Mouse (Mus musculus): ENCODE results near the gene Mei1. TPM values are rescaled to one million over a fixed set of nuclear protein-coding genes. Genes with fewer than 3 reads are reported as not detected.
A peak's percentile ranks its signal among the peaks of the same experiment; 100 is the strongest.

Gene Mei1
- polyA plus RNA-seq, 1 experiment from 2014 or later, result 0.07 TPM

DNA sequence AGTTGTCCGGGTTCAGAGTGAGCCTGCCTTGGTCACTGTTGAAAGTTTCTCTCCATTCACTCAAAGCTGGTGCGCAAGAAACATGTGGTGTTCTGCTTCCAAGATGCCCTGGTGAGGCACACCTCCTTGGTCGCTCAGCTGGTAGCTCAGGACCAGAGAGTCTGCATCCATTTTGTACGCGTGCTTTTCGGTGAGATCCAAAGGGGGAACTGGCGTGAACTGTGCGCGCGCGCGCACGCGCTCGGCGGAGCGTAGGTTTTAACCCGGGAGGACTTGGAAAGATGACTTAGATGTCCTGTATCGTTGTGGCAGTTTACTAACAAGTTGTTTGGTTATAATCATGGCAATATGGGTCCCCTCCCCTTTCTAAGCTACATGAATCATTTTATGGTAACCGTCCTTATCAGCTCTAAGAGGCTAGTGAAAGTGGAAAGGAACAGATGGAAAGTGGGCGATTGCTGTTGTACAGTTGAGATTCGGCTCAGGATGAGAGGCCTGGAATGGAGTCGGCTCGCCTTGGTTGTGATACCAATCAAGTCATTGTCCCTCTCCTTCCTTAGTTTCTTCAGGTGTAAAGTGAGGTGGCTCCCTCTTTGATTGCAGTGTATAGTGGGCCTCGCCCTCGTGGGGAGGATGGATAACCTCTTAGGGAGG, 2.1 kb downstream of the Mei1 start:
- Histone ChIP-seq H3K9me3 (ENCODE audit: control insufficient read depth, low read length) (no peaks in the 10 kb centered on the region), H3K4me2 (ENCODE audit: low read length) (no peak overlapping the region), H3K27ac (replicated peaks; ENCODE audit: low read depth, low read length) (no peak overlapping the region), H3K9ac (replicated peaks; ENCODE audit: low read length) (no peak overlapping the region), H3K4me1 (ENCODE audit: control insufficient read depth, insufficient read depth, low read length) (no peaks in the 10 kb centered on the region), H3K27me3 (ENCODE audit: control insufficient read depth, insufficient read depth, low read length) (peaks cover 24% of the 10 kb centered on the region), H3K36me3 (ENCODE audit: control insufficient read depth, insufficient read depth, low read length) (no peaks in the 10 kb centered on the region), H3K4me3 (replicated peaks; ENCODE audit: low read depth, low read length) (no peak overlapping the region)
- 92% methylated on average over 26 of the region's 26 CpGs for WGBS
- no peak for DNase-seq
- ATAC-seq (ENCODE audit: low FRiP score, low TSS enrichment), result no peak

DNA sequence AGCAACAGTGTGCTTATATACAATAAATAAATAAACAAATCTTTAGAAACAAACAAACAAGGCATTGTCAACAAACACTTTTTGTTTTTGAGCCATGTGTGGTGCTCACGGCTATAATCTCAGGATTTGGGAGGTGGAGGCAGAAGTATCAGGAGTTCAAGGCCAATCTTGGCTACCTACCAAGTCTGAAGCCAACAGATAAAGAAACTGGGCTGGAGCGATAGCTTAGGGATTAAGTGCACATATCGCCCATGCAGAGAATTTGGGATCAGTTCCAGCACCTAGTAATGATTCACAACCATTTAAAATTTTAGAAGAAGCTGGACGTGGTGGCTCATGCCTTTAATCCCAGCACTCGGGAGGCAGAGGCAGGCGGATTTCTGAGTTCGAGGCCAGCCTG, 3.7 kb downstream of the Mei1 start:
- DNase-seq (no peak), ATAC-seq (ENCODE audit: low FRiP score, low TSS enrichment) (no peak)
- Histone ChIP-seq H3K27ac (replicated peaks; ENCODE audit: low read depth, low read length) (no peak overlapping the region), H3K27me3 (ENCODE audit: control insufficient read depth, insufficient read depth, low read length) (peaks cover 24% of the 10 kb centered on the region), H3K36me3 (ENCODE audit: control insufficient read depth, insufficient read depth, low read length) (no peaks in the 10 kb centered on the region), H3K9ac (replicated peaks; ENCODE audit: low read length) (no peak overlapping the region), H3K4me1 (ENCODE audit: control insufficient read depth, insufficient read depth, low read length) (no peaks in the 10 kb centered on the region), H3K4me2 (ENCODE audit: low read length) (no peak overlapping the region), H3K4me3 (replicated peaks; ENCODE audit: low read depth, low read length) (no peak overlapping the region), H3K9me3 (ENCODE audit: control insufficient read depth, low read length) (no peaks in the 10 kb centered on the region)
- 88% methylated on average over 7 of the region's 7 CpGs for WGBS

DNA sequence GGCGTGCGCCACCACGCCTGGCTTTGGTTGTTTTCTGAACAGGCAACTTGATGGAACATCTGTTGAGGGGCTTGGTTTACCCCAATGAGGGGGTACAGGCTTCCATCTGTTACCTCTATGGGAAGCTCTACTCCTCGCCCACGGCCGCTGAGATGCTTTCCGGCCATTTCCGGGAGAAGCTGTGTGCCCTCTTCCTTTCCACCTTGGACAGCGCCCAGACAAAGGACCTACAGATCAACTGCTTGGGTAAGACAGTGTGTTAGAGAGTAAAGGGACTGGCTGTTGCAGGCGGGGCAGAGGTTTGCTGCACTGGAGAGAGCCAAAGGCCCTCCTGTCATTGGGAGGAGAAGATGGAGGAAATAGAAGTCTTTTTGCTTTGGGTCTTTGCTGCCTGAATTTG, 10.1 kb downstream of the Mei1 start:
- no peak overlapping the region for H3K4me3 ChIP-seq (replicated peaks; ENCODE audit: low read depth, low read length)
- no peaks in the 10 kb centered on the region for H3K4me1 ChIP-seq (ENCODE audit: control insufficient read depth, insufficient read depth, low read length)
- no peaks in the 10 kb centered on the region for H3K27me3 ChIP-seq (ENCODE audit: control insufficient read depth, insufficient read depth, low read length)
- 68% methylated on average over 10 of the region's 10 CpGs for WGBS
- DNase-seq (no peak), ATAC-seq (ENCODE audit: low FRiP score, low TSS enrichment) (no peak)
- H3K4me2 ChIP-seq (ENCODE audit: low read length), result no peak overlapping the region
- H3K9me3 ChIP-seq (ENCODE audit: control insufficient read depth, low read length), result no peaks in the 10 kb centered on the region
- H3K9ac ChIP-seq (replicated peaks; ENCODE audit: low read length), result no peak overlapping the region
- H3K36me3 ChIP-seq (ENCODE audit: control insufficient read depth, insufficient read depth, low read length), result no peaks in the 10 kb centered on the region
- H3K27ac ChIP-seq (replicated peaks; ENCODE audit: low read depth, low read length), result no peak overlapping the region

DNA sequence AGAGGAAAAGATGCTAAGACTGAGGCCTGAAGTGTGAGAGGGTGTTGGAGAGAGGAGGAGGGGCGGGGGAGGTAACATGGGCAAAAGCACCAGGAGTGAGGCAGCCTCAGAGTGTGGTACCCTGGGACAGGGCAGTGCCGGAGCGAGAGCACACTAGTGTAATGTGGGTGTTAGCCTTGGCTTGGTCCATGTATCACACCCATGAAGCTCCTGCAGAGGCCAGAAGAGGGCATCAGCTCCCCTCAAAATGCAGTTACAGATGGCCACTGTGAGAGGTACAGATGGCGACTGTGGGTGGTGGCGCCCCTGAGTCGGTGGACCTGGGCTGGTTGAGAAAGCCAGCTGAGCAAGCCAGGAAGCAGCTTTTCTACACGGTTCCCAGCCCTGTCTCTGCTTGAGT, 11.4 kb downstream of the Mei1 start:
- Histone ChIP-seq H3K36me3 (ENCODE audit: control insufficient read depth, insufficient read depth, low read length) (no peaks in the 10 kb centered on the region), H3K4me1 (ENCODE audit: control insufficient read depth, insufficient read depth, low read length) (no peaks in the 10 kb centered on the region), H3K27me3 (ENCODE audit: control insufficient read depth, insufficient read depth, low read length) (no peaks in the 10 kb centered on the region), H3K4me3 (replicated peaks; ENCODE audit: low read depth, low read length) (no peak overlapping the region), H3K4me2 (ENCODE audit: low read length) (no peak overlapping the region), H3K27ac (replicated peaks; ENCODE audit: low read depth, low read length) (no peak overlapping the region), H3K9ac (replicated peaks; ENCODE audit: low read length) (no peak overlapping the region), H3K9me3 (ENCODE audit: control insufficient read depth, low read length) (no peaks in the 10 kb centered on the region)
- ATAC-seq (ENCODE audit: low FRiP score, low TSS enrichment) (no peak), DNase-seq (peak; percentile 61)
- 26% methylated on average over 7 of the region's 7 CpGs for whole genome bisulfite sequencing

DNA sequence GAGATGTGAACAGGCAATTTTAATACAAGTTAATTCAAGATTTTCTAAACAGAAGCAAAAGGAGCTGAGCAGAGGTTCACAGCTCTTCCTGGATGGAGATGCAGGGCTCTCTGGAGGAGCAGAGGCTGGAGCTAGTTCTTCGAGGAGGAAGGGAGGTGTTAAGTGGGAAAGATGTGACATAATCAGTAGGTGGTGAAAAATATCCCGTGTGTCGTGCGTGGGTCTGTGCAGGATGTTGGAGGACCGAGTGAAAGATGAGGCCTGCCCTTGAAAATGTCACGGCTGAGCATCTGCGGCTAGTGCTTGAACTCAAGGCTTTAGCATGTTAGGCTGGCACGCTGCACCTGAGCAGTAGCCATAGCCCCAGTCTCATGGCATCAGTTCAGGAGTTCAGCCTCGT, 15.8 kb downstream of the Mei1 start:
- DNase-seq, result no peak
- Histone ChIP-seq H3K27me3 (ENCODE audit: control insufficient read depth, insufficient read depth, low read length) (no peaks in the 10 kb centered on the region), H3K9ac (replicated peaks; ENCODE audit: low read length) (no peak overlapping the region), H3K9me3 (ENCODE audit: control insufficient read depth, low read length) (no peaks in the 10 kb centered on the region), H3K36me3 (ENCODE audit: control insufficient read depth, insufficient read depth, low read length) (no peaks in the 10 kb centered on the region), H3K4me1 (ENCODE audit: control insufficient read depth, insufficient read depth, low read length) (no peaks in the 10 kb centered on the region), H3K4me2 (ENCODE audit: low read length) (no peak overlapping the region), H3K27ac (replicated peaks; ENCODE audit: low read depth, low read length) (no peak overlapping the region), H3K4me3 (replicated peaks; ENCODE audit: low read depth, low read length) (no peak overlapping the region)
- no peak for ATAC-seq (ENCODE audit: low FRiP score, low TSS enrichment)
- WGBS, result 88% methylated on average over 9 of the region's 9 CpGs

DNA sequence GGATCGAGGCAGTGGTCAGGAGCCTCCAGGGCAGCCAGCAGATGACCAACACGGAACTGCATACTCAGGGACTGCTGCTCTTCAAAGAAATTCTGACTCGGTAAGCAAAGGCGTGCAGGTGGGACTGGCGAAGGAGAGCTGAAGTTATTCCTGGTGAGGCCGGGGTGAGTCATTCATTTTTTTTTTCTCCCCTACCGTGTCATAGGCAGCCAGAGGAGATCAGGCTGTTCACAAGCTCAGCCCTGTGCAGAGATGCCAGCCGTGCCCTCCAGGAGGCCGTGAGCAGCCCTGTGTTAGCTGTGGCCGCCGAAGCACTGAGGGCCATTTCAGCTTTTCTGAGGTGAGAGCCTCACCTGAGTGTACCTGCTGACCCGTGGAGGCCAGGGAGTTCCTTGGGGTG, 16.3 kb downstream of the Mei1 start:
- Histone ChIP-seq H3K27me3 (ENCODE audit: control insufficient read depth, insufficient read depth, low read length) (no peaks in the 10 kb centered on the region), H3K36me3 (ENCODE audit: control insufficient read depth, insufficient read depth, low read length) (no peaks in the 10 kb centered on the region), H3K27ac (replicated peaks; ENCODE audit: low read depth, low read length) (no peak overlapping the region), H3K9ac (replicated peaks; ENCODE audit: low read length) (no peak overlapping the region), H3K4me2 (ENCODE audit: low read length) (no peak overlapping the region), H3K4me1 (ENCODE audit: control insufficient read depth, insufficient read depth, low read length) (no peaks in the 10 kb centered on the region), H3K4me3 (replicated peaks; ENCODE audit: low read depth, low read length) (no peak overlapping the region), H3K9me3 (ENCODE audit: control insufficient read depth, low read length) (no peaks in the 10 kb centered on the region)
- no peak for DNase-seq
- 89% methylated on average over 12 of the region's 12 CpGs for WGBS
- ATAC-seq (ENCODE audit: low FRiP score, low TSS enrichment), result no peak

DNA sequence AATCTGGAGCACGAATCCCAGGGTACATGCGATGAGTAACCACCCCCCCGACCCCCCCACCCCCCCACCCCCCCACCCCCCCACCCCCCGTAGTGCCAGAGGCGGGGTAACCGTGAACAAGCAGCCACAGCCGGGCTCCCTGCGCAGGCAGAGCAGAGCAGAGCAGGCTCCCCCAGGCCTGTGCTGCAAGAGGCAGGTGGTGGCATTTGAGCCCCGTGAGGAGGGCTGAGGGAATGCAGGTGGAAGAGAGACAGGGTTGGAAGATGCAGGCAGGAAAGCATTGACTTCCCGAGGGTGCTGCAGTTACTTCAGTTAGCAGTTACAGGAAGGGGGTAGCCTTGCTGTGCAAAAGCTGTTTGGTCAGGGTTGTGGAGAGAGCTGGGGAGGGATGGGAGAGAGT, 17.5 kb downstream of the Mei1 start:
- H3K4me2 ChIP-seq (ENCODE audit: low read length), result no peak overlapping the region
- H3K9me3 ChIP-seq (ENCODE audit: control insufficient read depth, low read length), result no peaks in the 10 kb centered on the region
- WGBS, result 13% methylated on average over 10 of the region's 10 CpGs

DNA sequence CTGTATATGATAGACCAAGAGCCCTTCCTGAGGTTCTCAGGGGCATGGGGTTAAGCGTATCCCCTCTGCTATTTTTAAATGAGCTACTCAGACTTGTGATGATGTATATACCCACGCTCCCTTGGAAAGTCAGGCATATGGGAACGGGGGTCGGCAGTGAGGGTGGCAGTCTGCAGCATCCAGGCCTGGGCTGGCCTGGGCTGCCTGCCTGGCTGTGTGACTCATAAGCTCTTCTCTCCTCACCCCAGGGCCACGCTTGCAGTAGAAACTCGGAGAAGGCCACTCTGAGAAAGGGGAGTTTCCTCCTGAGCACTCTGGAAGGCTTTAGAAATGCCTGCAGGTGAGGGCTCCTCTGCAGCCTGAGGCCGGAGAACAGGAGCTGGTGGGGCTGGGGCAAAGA, 21.3 kb downstream of the Mei1 start:
- no peak overlapping the region for H3K4me2 ChIP-seq (ENCODE audit: low read length)
- ATAC-seq (ENCODE audit: low FRiP score, low TSS enrichment) (no peak), DNase-seq (no peak)
- H3K9ac ChIP-seq (replicated peaks; ENCODE audit: low read length), result no peak overlapping the region
- H3K4me3 ChIP-seq (replicated peaks; ENCODE audit: low read depth, low read length), result no peak overlapping the region
- no peaks in the 10 kb centered on the region for H3K27me3 ChIP-seq (ENCODE audit: control insufficient read depth, insufficient read depth, low read length)
- no peaks in the 10 kb centered on the region for H3K36me3 ChIP-seq (ENCODE audit: control insufficient read depth, insufficient read depth, low read length)
- 89% methylated on average over 7 of the region's 7 CpGs for WGBS
- no peak overlapping the region for H3K27ac ChIP-seq (replicated peaks; ENCODE audit: low read depth, low read length)
- no peaks in the 10 kb centered on the region for H3K9me3 ChIP-seq (ENCODE audit: control insufficient read depth, low read length)
- no peaks in the 10 kb centered on the region for H3K4me1 ChIP-seq (ENCODE audit: control insufficient read depth, insufficient read depth, low read length)

More for the DNA sequence above, 17.5 kb downstream of the Mei1 start:
- ATAC-seq (ENCODE audit: low FRiP score, low TSS enrichment), result no peak
- Histone ChIP-seq H3K4me3 (replicated peaks; ENCODE audit: low read depth, low read length) (no peak overlapping the region), H3K27ac (replicated peaks; ENCODE audit: low read depth, low read length) (no peak overlapping the region), H3K4me1 (ENCODE audit: control insufficient read depth, insufficient read depth, low read length) (no peaks in the 10 kb centered on the region), H3K27me3 (ENCODE audit: control insufficient read depth, insufficient read depth, low read length) (no peaks in the 10 kb centered on the region), H3K9ac (replicated peaks; ENCODE audit: low read length) (no peak overlapping the region), H3K36me3 (ENCODE audit: control insufficient read depth, insufficient read depth, low read length) (no peaks in the 10 kb centered on the region)
- peak; percentile 22 for DNase-seq

DNA sequence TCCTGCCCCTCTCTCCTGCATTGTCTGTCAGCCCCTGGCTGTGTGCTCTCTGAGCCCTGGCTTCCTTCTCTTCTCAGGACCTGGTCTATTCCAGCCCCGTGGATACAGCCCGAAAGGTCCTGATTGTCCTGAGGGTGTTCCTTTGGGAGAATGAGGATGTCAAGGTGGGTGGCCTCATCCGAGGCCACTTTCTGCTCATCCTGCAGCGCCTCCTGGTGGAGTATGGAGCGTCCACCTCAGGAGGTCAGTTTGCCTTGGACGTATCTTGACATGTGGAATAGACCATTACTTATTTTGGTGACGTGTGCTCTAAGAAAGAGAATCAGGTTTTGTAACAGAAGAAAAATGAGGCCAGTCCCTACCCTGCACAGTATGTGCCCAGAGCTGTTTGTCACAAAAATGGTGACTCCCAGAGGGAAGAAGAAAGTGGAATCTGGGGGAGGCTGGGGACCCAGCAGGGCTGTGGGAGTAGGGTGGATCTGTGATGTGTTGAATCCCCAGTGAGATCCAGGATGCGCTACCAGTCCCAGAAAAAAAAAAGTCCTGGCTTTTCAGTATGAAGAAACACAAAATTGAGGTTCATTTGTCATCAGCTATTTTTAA, 37.3 kb downstream of the Mei1 start:
- Histone ChIP-seq H3K36me3 (ENCODE audit: control insufficient read depth, insufficient read depth, low read length) (no peaks in the 10 kb centered on the region), H3K27me3 (ENCODE audit: control insufficient read depth, insufficient read depth, low read length) (no peaks in the 10 kb centered on the region), H3K27ac (replicated peaks; ENCODE audit: low read depth, low read length) (no peak overlapping the region), H3K4me3 (replicated peaks; ENCODE audit: low read depth, low read length) (no peak overlapping the region), H3K9ac (replicated peaks; ENCODE audit: low read length) (no peak overlapping the region), H3K4me2 (ENCODE audit: low read length) (no peak overlapping the region), H3K9me3 (ENCODE audit: control insufficient read depth, low read length) (no peaks in the 10 kb centered on the region), H3K4me1 (ENCODE audit: control insufficient read depth, insufficient read depth, low read length) (no peaks in the 10 kb centered on the region)
- no peak for ATAC-seq (ENCODE audit: low FRiP score, low TSS enrichment)
- 17% methylated on average over 8 of the region's 8 CpGs for WGBS
- peak; percentile 47 for DNase-seq
